Mouse (Mus musculus): ENCODE results near the gene Ccdc39.

The Ccdc39 gene

DNA sequence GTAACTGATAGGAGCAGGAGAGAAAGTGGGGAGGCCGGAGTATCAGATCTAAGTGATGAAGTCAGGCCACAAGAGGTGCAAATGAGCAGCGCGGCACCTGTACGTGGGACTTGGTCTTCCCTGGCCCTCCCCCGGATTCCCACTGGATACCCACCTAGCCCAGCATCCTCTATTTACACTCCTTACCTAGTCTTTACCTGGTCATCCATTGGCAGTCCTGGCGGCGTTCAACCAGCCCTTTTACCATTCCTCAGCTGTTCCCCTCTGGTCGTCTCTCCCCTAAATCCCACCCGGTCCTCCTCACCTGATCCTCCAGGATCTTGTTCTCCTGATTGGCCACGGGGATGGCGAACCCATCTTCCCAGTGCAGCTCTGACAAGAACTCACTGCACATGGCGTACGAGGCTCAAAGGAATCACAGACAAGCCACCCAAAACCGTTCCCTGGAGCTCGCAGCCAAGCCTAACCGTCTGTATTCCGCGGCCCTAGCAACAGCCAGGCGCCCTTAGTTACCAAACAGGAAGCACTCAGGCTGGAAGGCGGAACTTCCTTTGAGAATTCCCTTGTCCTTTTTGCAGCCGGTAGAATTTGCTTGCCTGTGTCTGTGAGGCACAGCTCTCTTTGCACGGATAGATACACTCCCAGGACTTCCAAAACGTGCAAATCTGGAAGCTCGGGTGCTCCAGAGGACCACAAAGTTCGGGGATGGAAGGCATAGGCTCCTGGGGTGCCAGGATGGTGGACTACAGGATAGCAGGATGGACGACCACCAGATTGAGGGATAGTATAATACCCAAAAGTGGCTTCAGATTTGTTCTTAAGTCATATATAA is at the start of gene Ccdc39:
Ccdc39 (minus strand) TSS at position 510 of the 832 bp plus-strand sequence.
- peak; percentile 77 to 83 for DNase-seq

DNA sequence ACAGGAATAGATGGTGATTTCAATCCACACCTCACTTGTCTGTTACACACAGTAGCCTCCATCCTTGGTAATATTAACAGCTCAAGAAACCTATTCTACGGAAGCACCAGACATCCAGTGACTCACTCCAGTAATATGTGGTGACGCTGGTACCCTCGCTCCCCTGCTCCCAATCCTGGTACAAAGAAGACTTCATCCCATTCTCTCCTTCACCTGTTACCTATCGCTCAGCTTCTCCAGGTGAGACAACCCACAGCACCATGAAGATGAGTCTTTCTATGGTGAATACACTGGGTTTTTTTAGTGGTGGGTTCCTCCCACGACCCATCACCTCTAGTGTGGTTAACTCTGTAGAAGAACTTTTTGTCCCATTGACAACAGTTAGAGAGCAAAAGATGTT is 49.3 kb upstream of the Ccdc39 start:
- DNase-seq = no peak

DNA sequence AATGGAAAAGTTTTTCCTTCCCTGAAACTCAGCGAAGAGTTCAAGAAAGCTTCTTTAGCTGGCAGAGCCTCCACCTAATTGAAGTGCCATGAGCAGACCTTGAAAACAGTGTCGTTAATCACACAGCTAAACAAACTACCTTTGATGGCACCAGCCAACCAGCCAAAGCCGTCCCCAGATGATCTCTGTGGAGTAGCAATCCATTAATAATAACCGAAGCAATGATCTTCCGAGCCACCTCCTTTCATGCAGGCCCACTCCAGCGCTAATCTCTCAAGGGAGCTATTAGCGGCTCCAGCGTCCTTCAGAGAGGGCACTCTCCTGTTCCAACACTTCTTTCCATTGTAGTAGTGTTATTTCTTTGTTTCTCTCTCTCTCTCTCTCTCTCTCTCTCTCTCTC is 43.3 kb upstream of the Ccdc39 start:
- no peak for DNase-seq

DNA sequence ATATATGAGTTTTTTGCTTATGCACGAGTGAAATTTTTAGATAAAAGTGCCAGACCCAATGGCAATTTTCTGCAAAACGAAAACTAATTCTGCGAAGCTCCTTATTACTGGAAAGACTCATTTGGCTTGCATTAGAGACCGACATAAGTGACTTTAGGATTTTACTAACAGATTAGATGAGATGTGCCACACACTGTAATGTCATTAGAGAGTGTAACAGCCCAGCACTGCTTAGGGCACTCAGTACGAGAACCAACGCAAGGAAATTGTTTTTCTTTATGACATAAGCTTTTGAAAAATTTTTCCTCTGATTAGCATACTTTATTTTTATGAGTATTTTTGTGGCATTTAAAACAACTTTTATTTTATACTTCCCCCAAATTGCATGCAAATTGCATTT is 39.0 kb upstream of the Ccdc39 start:
- no peak for DNase-seq

DNA sequence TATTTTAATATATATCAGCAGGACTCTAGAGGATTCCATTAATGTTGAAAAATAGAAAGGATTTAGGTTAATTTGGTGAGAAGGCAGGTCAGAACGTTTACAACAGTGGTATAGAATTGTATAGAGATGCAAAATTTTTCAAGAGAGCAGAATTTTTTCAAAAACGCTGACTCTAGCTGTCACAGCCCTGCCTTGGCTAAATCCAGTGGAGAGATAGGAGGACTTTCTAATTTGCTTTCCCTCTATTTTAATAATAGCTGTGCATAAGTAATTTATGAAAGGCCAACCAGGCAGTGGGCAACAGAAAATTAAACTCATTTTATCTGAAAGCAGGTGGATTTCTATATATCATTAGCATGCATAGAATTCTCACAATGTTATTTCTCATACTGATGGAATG is 38.6 kb upstream of the Ccdc39 start:
- DNase-seq = no peak

DNA sequence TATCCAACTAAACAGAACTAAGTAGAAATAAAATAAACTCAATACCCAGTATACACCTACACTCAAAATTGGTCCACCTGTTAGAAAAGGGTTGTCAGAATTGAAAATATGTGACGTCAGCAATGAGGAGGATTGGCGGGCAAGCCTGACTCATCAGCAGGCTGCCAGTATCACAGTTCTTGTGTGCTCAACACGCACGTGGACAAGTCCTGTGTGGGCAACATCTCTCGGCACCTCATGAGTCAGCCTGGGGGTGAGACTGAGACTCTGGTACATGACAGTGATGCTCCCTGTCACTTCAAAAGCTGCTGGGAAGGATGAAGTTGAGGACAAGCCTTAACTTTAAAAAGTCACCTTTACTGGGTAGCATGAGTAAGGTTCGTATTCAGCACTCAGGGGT is 34.6 kb upstream of the Ccdc39 start:
- DNase-seq = no peak

DNA sequence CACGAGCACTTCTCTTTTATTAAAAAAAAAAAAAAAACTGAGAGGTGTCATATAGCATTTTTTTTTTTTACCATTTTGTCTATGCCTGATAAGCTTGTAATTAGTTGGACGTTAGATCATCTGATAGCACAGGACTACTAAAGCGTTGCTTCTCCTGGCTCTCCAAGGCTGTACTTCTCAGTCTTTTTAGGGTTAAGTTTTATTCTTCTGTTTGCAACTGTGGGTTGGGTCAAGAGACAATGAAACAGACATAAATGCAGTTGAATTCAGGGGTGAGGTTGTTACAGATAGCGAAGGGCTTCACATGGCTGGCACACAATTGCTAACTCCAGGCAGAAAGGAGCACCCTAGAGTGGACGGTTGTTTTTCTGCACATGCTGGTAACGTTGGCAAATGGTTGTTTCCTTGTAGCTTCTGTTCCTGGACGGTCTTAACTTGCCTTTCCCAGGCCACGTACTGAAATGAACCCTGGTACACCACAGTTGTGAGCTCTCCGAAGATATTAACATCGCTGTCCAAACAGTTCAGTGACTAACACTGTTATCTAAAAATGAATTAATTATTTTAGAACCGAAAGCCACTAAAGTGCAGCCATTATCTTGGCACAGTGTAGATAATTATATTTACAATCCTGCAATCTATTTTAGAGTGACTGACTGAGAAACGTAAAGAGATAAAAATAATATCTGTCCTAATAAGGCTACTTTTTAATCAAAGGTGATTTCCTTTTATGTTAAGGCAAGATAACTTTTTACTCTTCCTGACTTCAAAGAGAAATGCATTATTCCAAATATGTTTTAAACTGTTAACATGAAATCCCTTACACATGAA is 30.6 kb upstream of the Ccdc39 start:
- DNase-seq = no peak

DNA sequence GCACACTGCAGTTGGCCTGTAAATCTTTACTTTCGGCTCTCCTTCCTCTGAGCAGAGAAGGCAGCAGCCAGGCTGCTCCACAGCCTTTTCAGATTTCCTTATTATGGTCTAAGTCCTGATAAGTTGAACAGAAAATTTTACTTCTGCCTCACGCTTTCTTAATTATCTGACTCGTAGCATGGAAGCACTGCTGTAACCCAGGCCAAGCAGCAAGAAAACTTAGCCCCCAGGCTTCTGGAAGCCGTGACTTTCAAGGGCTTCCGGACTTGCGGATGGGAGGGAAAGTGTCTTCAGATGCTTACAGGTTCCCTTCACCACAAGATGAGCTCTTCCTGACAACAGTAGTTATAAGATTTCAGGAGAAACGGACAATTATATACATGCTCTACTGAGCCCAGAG is 29.7 kb upstream of the Ccdc39 start:
- DNase-seq = no peak

DNA sequence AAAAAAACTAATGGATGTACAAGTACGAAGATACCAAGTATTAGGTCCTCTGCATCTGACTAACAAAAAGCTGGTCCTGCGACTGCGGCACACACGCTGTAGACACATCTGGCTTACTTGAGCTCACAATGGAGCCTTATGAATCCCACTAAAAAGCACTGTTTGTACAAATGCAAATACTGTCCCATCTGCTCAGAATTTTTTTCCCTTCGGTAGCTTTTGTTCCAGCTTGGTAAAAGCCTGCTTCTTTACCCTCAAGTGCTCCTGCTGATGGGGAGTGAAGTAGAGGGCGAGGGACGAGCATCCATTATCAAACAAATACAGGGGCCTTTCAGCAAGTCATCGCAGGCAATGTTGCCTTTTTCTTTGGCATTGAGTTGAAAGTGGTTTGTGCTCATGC is 29.3 kb upstream of the Ccdc39 start:
- no peak for DNase-seq

DNA sequence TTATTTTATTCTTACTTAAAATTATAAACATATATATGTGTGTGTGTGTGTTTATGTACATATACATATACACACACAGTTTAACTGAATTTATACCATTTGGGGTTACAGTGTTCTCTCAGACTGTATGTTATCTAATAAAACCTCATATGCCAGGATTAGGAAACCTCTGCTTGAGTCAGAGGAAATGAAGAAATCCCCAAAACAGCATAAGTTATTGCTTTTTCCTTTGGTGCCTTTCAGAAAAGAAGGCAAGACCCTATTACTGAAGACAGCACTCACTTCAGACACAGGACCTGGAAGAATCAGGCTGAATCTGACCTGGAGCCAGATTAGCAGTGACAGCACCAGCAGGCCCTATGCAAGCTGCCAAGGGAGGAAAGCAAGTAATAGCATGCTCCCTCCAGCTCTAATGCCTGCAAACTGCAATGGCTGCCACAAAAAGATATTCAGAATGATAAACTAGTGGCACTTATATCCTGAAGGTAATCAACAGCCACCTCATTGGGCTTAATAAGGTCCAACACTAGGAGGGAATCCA is 20.0 kb upstream of the Ccdc39 start:
- no peak for DNase-seq

DNA sequence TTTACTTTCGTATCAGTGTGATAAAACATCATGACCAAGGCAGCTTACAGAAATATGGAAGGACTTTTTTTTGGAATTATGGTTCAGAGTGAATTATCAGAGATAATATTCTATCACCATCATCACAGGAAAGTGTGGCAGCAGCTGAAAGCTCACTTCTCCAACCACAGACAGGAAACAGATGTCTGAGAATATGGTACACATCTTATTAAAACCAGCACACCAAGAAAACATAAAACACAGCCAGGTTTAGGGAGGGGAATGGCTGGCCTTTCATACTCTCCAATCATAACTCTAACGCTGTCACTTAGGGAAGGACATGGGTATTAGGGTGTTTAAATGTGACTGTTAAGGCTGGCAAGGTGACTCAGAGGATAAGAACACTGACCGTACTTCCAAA is 14.8 kb upstream of the Ccdc39 start:
- DNase-seq = no peak

DNA sequence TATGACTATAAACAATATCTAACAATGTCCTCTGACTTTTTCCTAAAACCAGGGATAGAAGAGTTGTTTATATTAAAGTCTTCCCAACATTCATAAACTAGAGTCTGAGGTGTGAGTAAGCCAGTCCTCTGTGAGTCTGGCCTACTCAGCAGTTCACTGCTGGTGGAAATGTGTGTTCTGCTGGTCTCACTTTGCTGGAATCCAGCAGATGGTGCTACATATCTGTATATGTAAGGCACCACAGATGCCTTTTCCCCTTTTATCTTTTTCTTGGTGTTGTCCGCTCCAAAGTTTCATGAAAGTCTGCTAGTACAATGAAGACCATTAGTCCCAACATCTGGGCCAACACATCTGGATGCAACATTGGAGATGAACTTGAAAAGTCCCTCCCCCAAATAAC is 9.0 kb upstream of the Ccdc39 start:
- DNase-seq = no peak

DNA sequence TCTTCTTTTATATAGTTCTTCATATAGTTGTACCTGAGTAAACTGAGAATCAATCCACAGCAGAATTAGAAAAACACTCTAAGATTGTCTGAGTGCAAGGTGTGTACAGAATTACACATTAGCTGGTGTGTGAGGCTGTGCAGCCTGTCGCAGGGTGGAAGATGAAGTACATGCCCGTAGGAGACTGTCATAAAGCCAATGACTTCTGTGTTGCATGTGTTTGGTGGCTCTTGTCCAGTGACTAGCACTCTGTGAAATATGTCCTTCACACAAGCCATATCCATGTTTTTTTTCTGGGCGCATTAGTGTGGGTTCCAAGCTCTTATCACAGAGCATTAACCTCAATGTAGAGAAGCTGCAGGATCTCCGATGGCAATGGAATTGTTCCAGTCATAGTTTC is 6.7 kb upstream of the Ccdc39 start:
- no peak for DNase-seq

DNA sequence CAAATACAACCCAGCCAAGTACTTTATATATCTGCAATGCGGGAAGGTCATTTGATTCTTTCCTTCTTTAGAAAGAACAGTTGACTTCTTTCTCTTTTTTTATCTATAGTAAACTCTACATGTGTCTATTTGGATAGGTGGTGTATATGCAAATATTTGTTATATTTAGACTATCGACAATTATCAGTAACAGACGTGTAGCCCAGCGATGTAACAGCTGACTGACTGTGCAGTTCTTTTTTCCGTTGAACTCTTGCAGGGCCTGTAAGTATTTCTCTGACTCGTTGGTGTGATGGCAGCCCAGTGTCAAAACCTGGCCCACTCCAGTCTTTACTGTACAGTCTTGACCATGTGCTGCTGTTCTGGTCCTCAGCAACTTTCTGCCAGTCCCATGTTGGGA is 2.5 kb upstream of the Ccdc39 start:
- no peak for DNase-seq

DNA sequence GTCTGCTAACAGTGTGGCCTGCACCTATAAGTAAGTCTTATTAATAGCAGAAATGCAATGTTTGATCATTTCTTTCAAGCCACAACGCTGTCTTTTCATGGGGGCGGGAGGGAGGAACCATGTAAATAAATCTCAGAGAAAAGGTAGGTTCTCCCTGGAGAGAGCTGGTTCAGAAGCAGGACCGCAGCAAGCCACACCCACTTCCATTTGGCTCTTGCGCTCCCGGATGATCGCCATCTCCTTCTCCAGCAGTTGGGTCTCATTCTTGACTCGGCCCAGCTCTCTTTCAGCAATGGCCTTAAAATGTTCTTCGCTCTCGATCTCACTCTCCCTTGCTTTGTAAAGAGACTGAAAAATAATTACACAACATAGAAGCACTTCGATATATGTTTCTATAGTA is 5.2 kb downstream of the Ccdc39 start:
- no peak for DNase-seq

DNA sequence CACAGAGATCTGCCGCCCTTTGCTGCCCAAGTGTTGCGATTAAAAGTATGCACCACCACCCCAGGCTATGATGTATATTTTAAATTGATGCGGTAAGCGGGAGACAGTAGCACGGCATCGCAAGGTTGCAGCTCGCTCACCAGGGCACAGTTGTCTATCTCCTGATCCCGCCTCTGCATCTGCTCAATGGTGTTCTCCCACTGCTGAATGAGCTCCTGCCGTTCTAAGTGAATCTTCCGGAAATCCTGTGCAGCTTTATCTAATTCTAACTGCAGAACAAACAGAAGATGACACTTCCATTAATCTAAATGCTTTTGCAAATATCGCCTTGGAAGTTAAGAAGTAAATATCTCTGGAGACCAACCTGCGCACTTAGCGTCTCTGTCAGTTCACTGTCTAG is 7.5 kb downstream of the Ccdc39 start:
- no peak for DNase-seq

DNA sequence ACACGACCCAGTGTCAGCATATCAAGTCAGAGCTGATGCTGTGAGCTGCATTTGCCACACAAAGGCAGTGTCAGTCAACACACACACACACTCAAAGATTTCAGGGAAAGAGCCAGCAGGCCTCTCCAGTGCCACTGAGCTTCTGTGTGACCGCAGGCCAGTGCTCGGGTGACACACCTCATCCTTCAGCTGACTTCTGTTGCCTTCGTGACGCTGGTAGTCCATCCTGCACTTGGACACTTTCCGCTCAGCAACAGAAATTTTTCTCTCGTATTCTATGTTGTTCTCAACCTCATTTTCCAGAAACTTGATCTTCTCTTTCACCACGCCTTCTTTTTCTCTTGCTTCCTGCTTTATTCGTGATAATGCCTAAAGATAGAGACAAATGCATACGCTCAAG is 11.8 kb downstream of the Ccdc39 start:
- DNase-seq = no peak

DNA sequence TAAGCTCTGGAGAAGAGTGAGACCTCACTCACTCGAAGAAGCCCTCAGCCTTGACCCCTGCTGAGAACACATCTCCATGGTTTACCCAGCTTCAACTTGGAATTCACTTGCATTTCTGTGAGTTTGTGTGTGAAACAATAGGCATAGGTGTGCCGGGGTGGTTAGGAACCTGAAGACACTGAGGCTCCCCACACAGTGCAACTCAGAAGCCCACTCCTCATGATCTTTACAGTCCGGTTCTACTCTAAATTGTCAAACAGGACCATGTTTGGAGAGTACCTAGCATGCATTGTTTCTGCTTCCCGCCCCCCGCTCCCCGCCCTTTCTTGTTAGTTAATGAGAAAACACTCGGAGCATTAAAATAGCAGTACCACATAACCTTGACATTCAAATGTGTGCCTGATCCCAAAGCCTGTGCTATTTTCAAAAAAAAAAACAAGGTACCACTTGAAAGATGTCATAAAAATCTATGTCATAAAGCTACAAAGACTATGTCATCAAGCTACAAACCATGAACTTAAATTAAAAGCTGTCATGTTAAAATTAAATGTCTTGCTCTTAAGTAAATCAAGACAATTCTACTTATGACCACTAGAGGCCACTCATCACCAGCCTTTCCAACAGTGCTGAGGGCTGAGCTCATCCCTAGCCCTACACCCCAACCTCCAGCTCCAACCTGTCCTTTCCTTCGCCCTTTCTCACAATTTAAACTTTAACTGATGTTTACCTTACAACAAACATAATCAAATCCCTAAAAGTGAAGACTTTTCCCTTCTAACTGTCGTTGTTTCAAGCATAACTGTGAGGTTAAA is 19.8 kb downstream of the Ccdc39 start:
- peak; percentile 31 to 33 for DNase-seq

DNA sequence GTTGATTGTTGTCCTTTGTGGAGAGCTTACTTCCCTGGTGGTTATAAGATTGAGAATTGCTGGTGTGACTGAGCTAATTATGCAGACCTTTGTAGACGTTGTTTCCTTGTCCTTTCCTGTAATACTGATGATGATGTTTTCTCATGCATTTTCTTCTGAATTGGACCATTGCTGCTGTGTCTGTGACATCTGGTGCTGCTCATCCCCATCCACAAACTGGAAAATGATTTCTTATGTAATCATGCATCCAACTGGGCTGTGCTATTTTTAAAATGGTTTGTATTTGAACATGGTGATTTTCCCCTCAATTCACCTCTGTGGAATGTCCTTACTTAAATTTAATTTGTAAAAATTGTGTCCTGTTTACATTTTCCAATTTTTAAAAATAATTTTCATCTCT is 37.0 kb downstream of the Ccdc39 start:
- no peak for DNase-seq

DNA sequence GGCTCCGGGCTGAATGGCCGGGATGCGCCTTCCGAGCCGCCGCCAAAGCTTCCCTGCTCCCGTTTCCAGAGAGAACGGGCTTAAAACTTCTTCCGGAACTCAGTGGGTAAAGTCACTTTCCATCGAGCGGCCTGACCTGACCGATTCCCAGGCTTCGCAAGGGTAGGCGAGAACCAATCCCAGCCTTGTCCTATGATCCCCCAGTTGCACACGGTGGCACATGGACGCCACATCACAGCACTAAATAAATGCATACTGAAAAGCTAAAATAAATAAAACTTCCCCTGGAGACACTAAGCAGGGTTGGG is 43.6 kb downstream of the Ccdc39 start:
- DNase-seq = no peak

DNA sequence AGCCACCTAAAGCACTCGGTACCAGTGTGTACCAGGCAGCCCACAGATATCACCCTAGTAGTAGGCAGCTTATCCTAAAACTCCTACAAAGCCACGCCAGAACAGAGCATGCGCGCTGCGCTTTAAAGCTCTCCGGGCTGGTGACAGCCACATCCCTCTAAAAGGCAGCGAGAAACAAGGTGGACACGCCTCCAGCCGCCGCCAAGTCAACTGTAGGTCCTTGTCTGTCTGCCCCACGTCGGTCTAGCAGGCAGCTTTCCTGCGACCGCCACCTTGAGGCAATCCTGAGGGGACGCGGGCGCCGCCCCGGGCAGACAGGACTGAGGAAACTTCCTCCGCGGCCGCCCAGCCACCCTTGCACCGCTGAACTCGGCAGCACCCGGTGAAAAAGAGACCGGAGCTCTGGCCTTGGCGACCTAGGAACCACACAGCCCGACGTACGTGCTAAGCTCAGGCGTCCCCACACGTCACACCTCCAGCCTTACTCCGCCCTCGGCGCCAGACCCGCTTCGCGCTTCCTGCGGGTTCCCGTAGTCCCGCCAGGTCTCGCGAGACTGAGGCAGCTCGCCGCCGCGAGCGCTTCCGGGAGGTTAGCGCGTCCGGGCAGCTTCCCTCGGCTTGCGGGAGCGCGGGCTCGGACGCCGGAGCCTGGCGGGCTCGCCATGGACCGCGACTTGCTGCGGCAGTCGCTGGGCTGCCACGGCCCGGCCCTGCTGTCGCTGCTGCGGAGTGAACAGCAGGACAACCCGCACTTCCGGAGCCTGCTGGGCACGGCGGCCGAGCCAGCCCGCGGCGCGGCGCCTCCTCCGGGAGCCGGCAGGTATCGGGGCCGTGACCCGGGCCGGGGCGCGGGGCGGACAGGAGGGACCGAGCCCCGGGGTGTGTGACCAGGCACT is 44.2 kb downstream of the Ccdc39 start, which contains the start of gene Ttc14:
Ttc14 (plus strand) TSS at position 216 of the 896 bp plus-strand sequence.
- peak; percentile 99 for DNase-seq

DNA sequence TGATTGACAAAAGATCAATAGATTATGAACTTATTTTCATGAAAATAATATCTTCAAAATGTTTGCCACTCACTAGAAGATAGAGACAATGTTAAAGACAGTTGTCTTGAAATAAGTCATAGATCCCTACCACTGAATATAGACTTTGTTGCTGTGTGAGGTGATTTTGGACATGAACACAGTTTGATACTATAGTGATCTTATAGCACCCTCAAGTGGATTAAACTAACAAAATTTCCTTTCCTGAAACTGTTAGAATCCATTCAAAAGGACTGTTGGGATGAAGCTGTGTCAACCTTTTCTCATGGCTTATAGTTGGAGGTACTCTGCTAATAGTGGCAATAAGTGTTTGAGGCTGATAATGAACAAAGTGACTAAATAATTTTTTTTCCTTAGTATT is 53.1 kb downstream of the Ccdc39 start:
- DNase-seq = no peak
